Mouse (Mus musculus) small intestine, adult 2 months (tissue): ENCODE measurements around the gene Med24. TPM values are rescaled to one million over a fixed set of nuclear protein-coding genes. Genes with fewer than 3 reads are reported as not detected.

Source experiments
- H3K27ac ChIP-seq: fragments of 200-500 bp; 2 replicates; pipeline ENCODE4 v1.5.1; 2012; ENCODE audit warnings: low read depth, low read length, control low read depth, inconsistent platforms; ENCODE audit not compliant: insufficient read depth
- H3K27me3 ChIP-seq: fragments of 200-500 bp; 2 replicates; pipeline ENCODE4 v1.6.1; 2012; ENCODE audit warnings: mild to moderate bottlenecking, moderate library complexity, low read length, inconsistent platforms; ENCODE audit not compliant: control insufficient read depth, insufficient read depth
- H3K36me3 ChIP-seq: fragments of 200-500 bp; 2 replicates; pipeline ENCODE4 v1.6.1; 2012; ENCODE audit warnings: mild to moderate bottlenecking, low read length, control low read depth, inconsistent platforms; ENCODE audit not compliant: control insufficient read depth, insufficient read depth
- H3K4me1 ChIP-seq: fragments of 200-500 bp; 2 replicates; pipeline ENCODE4 v1.6.1; 2012; ENCODE audit warnings: low read length, inconsistent platforms, mixed read lengths; ENCODE audit not compliant: control insufficient read depth, insufficient read depth, insufficient read length
- H3K4me3 ChIP-seq: fragments of 200-500 bp; 2 replicates; pipeline ENCODE4 v1.5.1; 2012; ENCODE audit warnings: low read depth, mild to moderate bottlenecking, control low read depth, inconsistent platforms, low read length, moderate library complexity
- CTCF ChIP-seq: fragments of 200-500 bp; IDR thresholded peaks from 2 replicates; pipeline ENCODE4 v1.5.1; 2012; ENCODE audit warnings: low read depth, mild to moderate bottlenecking, control low read depth, inconsistent platforms, low read length, moderate library complexity, mixed read lengths; ENCODE audit not compliant: insufficient replicate concordance, insufficient read length; ENCODE audit errors: extremely low read depth
- POLR2A ChIP-seq: fragments of 200-500 bp; IDR thresholded peaks from 2 replicates; pipeline ENCODE4 v1.6.1; 2012; ENCODE audit warnings: low read depth, mild to moderate bottlenecking, control low read depth, inconsistent platforms, low read length, moderate library complexity
- WGBS: fragments of 180-500 bp; shearing (Covaris S2); methylation state at CpG from one replicate; pipeline ENCODE4 v1.1.7; 2018; 5-methylcytosine and 5-hydroxymethylcytosine counted together
- polyA plus RNA-seq: library from polyadenylated mRNA; depleted of rRNA; stranded (reverse); fragments of >200 nt; gene quantifications from 2 replicates; pipeline ENCODE4 v1.2.3, GENCODE M21; 2012

Gene Med24
- polyA plus RNA-seq, 1 experiment: 49.5 TPM

DNA sequence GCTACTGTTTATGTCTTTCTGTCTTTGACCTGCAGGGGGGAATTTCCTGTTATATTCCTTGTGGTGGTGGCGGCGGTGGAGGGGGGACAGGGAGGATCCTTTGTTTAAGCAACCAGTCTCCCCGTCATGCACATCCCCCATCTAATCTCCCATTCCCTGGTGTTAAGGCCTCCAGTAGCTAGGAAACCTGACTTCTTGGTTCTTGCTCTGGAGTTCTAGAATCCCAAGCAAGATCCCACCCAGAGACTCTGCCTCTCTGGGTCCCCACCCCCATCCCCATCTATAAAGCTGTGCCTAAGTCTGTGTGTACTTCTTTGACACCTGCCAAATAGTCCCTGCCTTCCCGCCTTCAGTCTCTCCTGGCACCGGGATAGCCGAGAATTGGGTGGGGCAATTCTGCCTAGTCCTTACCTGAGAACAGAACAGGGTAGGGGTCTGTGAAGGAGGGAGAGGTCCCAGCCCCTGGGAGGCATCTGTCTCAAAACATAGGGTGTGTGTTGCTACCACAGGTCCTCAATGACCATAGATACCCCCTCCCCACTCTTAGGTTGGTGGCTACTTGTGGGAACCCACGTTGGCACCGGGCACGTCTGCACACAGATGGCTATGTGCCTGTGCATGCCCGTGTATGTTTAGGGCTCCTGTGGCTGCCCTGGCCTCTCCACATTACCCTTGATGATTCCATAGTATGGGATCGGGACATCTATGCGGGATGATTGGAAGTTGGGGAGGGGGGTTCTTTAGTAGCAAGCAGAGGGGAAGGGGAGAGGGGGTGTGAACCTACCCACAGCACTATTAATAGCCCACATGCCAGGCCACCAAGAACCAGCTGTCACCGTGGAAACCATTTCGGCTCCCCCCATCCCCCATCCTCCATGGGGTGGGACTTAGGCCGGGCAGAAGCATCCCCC is 19.5 kb upstream of the Med24 start:
- TF ChIP-seq POLR2A: no peak
- TF ChIP-seq CTCF: peak; percentile 20; the same call in 1 of the 2 replicates
- WGBS: 10% methylated on average over 15 of the region's 15 CpGs

DNA sequence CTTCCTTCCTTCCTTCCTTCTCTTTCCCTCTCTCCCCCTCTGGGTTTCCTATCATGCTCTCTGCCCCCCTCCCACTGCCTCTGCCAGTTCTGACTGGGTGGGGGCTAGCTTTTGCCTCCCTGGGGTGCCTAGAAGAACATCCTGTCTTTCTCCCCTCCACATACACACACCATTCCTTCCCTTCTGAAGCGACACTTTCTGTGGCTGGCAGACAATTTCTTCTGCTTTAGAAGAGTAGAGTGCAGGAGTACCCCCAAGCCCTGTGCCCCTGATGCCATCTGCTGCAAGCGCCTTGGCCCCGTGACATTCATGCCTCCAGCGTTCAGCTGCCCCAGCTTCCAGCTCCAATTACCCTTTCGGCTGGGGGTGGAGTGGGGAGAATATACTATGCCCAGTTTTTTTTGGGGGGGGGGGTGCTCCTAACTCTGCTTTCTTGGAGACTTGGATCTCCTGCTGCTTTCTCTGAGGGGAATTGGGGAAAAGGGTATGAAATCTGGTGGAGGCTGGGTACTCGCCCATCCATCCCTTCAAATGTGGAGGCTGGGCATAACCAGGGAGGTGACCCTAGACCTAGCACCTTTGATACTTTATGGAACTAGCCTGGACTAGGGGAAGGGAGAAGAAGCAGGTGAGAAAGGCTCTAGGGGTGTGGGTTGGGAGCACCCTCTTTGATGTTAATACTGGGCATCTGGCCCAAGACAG is 18.7 kb upstream of the Med24 start:
- peaks cover 66% of the 10 kb centered on the region for H3K4me1 ChIP-seq
- no peaks in the 10 kb centered on the region for H3K36me3 ChIP-seq
- H3K27ac ChIP-seq: peak overlapping the region; percentile 98
- peak overlapping the region; percentile 25 for H3K4me3 ChIP-seq
- TF ChIP-seq CTCF (no peak), POLR2A (no peak)
- WGBS: 14% methylated on average over 6 of the region's 6 CpGs
- H3K27me3 ChIP-seq: no peaks in the 10 kb centered on the region

More for the DNA sequence above, 19.5 kb upstream of the Med24 start:
- H3K27me3 ChIP-seq: no peaks in the 10 kb centered on the region
- H3K4me1 ChIP-seq: peaks cover 68% of the 10 kb centered on the region
- H3K36me3 ChIP-seq: 0 out of 2 replicates have a peak, but pooled peaks cover 1% of the 10 kb centered on the region
- peak overlapping the region; percentile 98 for H3K27ac ChIP-seq
- H3K4me3 ChIP-seq: peak overlapping the region; percentile 47

DNA sequence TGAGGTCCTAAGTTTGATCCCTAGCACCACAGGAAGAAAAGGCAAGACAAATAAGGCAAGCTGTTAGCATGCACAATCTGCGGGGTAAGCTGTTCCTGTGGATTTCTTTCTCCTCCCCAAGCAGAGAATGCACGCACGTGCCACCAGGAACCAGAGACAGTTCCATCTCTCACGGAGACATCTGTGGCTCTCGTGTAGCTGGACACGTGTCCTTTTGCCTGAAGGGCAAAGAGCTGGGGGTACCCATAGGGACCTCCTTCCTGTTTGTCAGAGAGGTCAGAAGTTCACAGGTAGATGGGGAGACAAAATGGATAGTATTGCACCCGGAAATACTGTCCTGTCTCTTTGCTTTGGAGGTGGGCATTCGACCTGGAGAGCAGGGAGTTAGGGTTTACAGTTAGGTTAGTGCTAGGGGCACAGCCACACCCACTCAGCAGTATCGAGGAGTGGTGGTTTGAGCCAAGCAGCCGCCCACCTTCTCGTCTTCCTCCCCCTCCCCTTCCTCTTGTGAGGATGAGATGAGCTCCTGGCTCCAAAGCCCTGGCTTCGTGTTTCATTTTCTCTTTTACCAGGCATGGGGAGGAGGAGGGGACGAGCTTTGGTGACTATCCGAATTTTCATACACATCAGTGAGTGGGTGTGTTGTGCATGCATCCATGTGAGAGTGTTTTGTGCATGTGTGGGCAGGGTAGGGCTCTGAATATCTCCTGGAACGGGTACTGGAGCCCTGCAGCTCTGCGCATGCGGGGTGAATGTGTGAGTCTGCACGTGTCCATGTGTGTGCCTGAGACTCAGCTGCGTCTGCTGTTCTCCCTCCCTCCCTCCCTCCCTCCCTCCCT is 17.8 kb upstream of the Med24 start:
- TF ChIP-seq CTCF (no peak), POLR2A (no peak)
- 2% methylated on average over 19 of the region's 19 CpGs for WGBS
- H3K36me3 ChIP-seq: no peaks in the 10 kb centered on the region
- H3K27ac ChIP-seq: peak overlapping the region; percentile 94
- H3K27me3 ChIP-seq: no peaks in the 10 kb centered on the region
- H3K4me3 ChIP-seq: peak overlapping the region; percentile 46
- peaks cover 58% of the 10 kb centered on the region for H3K4me1 ChIP-seq

DNA sequence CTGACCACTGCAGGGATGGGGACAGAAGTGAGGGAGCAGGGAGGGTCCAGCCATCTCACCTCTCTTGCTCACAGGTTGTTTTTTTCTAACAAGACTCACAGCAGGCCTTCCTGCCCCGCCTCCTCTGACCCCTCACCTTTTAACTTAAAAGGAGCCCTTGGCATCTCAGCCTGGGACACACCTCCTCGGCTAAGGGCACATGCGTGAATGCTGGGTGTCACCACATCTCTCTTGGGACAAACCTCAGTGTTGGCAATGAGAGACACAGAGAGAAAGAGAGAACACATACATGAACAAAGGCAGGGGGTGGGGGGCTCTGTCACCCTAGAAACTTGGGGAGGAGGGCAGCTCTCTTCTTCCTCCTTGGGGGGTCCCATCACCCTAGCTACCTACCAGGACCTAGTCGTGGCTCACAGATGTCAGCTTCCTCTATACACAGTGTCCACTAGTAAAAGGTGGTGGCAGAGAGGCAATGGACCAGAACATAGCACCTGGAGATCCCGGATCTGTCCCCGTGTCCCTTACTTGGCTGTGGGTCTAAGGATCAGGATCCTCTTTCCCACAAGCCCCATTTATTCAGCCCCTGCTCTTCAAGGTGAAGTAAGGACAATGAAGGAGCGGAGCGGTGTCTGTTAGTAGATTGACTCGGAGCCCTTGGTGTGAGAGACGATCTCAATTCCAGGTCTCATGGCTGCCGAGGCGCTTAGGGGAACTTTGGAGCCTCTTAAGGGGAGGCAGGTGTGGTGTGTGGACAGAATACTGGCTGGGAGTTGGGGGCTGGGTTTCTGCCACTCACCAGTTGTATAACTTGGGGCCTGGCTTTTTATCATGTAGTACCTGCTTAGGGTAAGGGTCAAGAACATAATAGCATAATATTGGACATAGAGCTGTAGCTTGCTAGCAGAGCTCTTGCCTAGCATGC is 17.0 kb upstream of the Med24 start:
- WGBS: 24% methylated on average over 12 of the region's 12 CpGs
- peaks cover 55% of the 10 kb centered on the region for H3K4me1 ChIP-seq

DNA sequence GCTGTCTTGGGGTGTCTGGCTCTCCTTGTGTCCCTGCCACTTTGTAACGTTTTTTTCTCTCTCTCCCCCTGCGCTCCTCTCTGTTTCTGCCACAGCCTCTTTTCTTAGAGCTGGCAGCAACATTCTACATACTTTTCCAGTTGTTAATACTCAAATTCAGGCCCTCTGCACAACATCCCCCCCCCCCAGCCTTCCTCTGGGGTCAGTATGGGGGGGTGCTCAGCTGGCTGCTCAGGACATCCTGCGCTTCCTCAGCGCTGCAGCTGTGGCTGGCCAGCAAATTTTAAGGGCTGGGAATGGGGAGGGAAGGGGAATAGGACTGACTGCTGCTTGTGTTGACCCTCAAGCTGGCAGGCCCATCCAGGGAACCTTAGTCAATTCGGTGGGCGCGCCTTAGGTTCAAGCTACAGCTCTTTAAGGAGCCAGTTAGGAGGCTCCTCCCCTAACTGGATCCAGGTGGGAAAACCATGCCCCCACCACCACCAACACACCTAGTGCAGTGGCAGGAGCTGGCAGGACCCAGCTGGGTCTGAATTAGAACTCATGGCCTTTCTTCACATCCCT is 15.3 kb upstream of the Med24 start:
- no peaks in the 10 kb centered on the region for H3K27me3 ChIP-seq
- H3K27ac ChIP-seq: peak overlapping the region; percentile 18
- H3K4me1 ChIP-seq: peaks cover 47% of the 10 kb centered on the region; the same call in 1 of the 2 replicates
- peak overlapping the region; percentile 46; the same call in 1 of the 2 replicates for H3K4me3 ChIP-seq
- 31% methylated on average over 7 of the region's 7 CpGs for WGBS
- TF ChIP-seq POLR2A (no peak), CTCF (no peak)
- H3K36me3 ChIP-seq: no peaks in the 10 kb centered on the region

More for the DNA sequence above, 17.0 kb upstream of the Med24 start:
- no peaks in the 10 kb centered on the region for H3K36me3 ChIP-seq
- H3K4me3 ChIP-seq: no peak overlapping the region
- no peaks in the 10 kb centered on the region for H3K27me3 ChIP-seq
- peak overlapping the region; percentile 94 for H3K27ac ChIP-seq
- no peak for TF ChIP-seq CTCF
- TF ChIP-seq POLR2A: no peak
